Mouse (Mus musculus) macrophage (primary cell): ENCODE data around the gene Fam180a. TPM values are rescaled to one million over a fixed set of nuclear protein-coding genes. Genes with fewer than 3 reads are reported as not detected.
"Not testable (repeated sequence)": the region's sequence is repeated elsewhere in the genome, so short reads cannot be mapped to it uniquely, and the experiment has no call there.

Source experiments
- H3K27ac ChIP-seq: fragments of 350-480 bp; formaldehyde crosslinking; 2 replicates; pipeline ENCODE4 v1.9.0; 2021
- H3K36me3 ChIP-seq: fragments of 350-480 bp; formaldehyde crosslinking; 2 replicates; pipeline ENCODE4 v1.9.0; 2021; ENCODE audit errors: inconsistent target
- H3K4me3 ChIP-seq: fragments of 350-480 bp; formaldehyde crosslinking; 2 replicates; pipeline ENCODE4 v1.9.0; 2021; ENCODE audit errors: inconsistent target
- H3K79me2 ChIP-seq: fragments of 350-480 bp; formaldehyde crosslinking; 2 replicates; pipeline ENCODE4 v1.9.0; 2021; ENCODE audit errors: inconsistent target
- WGBS: methylation state at CpG from one replicate; pipeline ENCODE4 v1.1.7; 2026; ENCODE audit warnings: inconsistent platforms; ENCODE audit not compliant: missing documents; 5-methylcytosine and 5-hydroxymethylcytosine counted together
- polyA plus RNA-seq: library from polyadenylated mRNA; stranded (reverse); fragments of 250-400 nt; gene quantifications from 3 replicates; pipeline ENCODE4 v1.2.4, GENCODE M21; 2018; ENCODE audit warnings: inconsistent platforms
- total RNA-seq, 78 experiments: library from RNA; depleted of rRNA; stranded (reverse); fragments of 250-400 nt; gene quantifications; 1 replicate in 9 of 78; 2 replicates in 24 of 78; 3 replicates in 43 of 78; 4 replicates in 2 of 78; pipeline ENCODE4 v1.2.4; 2018; ENCODE audit warnings: inconsistent platforms in 56 of 78

The Fam180a gene
- 1 to 10 TPM in 1 of 26 experiments, not detected in 25; 2.9 TPM for total RNA-seq (2018; cell fraction: chromatin; rRNA removed)
- total RNA-seq (2018; cell fraction: cytosol; rRNA removed) = not detected
- total RNA-seq (2018; cell fraction: nucleus; rRNA removed) = not detected
- not detected in 3 replicates for polyA plus RNA-seq

- H3K4me3 ChIP-seq = no peak within 1 kb of the TSS
- no peak within 1 kb of the TSS for H3K27ac ChIP-seq
- no peaks in the 10 kb centered on the region for H3K36me3 ChIP-seq
- H3K79me2 ChIP-seq = no peaks in the 10 kb centered on the region
- 14% methylated on average over 9 of the region's 9 CpGs for WGBS
Measured at GRCm38 (mm10) chr6:35326111-35326515, at the start of gene Fam180a. Fam180a (minus strand) TSS chr6:35326141.

DNA sequence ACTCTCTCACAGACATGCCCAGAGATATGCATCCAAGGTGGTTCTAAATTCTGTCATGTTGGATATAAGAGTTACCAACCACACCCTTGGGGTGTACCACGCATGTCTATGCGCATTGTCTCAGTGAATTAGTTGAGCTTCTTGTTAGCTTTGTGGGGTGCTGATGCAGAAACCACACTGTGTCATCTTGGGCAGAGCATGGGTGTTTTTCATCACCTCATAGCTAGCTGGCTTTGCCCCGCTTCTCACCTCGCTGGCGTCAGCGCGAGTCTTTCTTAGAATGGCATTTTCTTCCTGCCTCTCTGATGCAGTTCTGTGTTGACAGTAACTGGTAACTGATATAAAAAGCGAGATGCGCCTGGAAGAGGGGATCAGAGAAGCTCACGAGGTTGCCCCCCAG is 48.1 kb upstream of the Fam180a start:
- Histone ChIP-seq H3K79me2 (no peaks in the 10 kb centered on the region), H3K36me3 (no peaks in the 10 kb centered on the region), H3K27ac (no peak overlapping the region), H3K4me3 (no peak overlapping the region)
- 95% methylated on average over 10 of the region's 10 CpGs for WGBS

DNA sequence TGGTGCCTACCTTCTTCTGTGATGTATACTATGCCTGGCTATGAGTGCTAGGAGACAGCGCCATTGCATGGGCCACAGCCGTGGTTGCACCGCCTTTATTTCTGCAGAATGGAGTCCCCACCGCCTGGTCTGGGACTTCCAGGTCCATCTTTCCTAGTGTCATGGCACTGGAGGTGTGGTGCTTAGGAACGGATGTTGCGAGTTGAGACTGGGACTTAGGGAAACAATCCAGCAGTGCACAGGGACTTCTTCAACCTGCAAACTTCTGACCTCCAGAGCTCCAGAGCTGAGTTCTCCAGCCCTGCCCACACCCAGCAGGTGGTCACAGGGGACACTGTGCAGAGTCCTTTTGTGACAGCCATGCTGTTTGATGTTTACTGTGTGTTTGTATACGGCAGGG is 44.4 kb upstream of the Fam180a start:
- Histone ChIP-seq H3K4me3 (no peak overlapping the region), H3K36me3 (no peaks in the 10 kb centered on the region), H3K27ac (no peak overlapping the region), H3K79me2 (no peaks in the 10 kb centered on the region)
- 95% methylated on average over 7 of the region's 7 CpGs for WGBS

DNA sequence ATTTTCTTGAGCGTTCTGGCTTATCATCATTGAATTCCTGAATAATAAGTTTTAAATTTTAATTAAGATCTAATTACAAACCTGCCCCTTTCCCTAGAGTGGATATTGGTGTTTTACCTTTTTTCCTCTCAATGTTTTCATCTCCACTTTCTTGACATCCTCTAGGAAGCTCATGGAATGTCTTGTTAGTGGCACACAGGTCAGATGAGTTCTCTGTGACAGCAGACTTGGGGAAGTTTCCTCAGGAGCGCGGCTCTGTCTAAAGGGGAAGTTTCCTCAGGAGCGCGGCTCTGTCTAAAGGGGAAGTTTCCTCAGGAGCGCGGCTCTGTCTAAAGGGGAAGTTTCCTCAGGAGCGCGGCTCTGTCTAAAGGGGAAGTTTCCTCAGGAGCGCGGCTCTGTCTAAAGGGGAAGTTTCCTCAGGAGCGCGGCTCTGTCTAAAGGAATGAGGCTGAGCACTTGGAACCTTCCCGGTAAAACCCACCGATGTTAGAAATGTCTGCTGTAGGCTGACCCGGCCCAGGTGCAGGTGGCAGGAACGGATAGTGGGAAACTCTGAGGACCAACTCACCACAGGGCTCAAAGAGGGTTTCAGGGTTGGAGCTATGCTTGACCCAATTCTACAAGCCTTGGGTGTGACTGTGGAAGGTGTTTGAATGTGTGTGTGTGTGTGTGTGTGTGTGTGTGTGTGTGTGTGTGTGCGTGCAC is 43.8 kb upstream of the Fam180a start:
- not testable (repeated sequence) for H3K4me3 ChIP-seq, H3K36me3 ChIP-seq, H3K27ac ChIP-seq, H3K79me2 ChIP-seq
- WGBS = 66% methylated on average over 7 of the region's 18 CpGs

DNA sequence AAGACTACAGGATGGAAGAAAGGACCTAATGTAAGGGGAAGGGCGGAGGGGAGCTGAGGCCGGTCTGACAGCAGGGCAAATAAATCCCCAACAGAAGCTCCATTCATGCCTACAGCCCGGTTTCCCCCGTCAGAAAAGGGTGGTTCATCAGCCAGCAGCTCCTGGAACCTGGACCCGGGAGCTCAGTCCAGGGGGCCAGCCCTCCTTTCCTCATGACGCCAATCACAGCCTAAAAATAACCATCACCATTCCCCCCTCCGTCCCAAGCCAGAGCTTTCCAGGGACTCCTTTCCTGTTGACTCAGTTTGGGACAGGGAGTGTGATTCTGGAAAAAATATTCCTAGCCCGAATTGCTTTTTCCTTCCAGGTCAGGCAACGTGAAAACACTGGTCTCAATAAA is 36.7 kb upstream of the Fam180a start:
- WGBS = 85% methylated on average over 9 of the region's 9 CpGs
- Histone ChIP-seq H3K79me2 (no peaks in the 10 kb centered on the region), H3K27ac (no peak overlapping the region), H3K4me3 (no peak overlapping the region), H3K36me3 (no peaks in the 10 kb centered on the region)

DNA sequence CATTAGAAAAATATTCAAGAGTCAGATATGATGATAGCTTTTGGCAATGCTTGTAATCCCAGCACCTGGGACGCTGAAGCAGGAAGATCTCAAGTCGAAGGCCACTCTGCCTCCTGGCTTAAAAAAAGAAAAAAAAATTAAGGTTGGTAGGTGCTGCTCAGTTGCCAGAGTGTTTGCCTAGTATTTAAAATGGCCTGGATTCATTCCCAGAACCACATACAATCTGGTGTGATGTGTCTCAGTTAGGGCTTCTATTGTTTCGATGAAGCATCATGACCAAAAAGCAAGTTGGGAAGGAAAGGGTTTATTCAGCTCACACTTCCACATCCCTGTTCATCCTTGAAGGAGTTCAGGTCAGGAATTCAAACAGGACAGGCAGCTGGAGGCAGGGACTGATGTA is 29.4 kb upstream of the Fam180a start:
- H3K79me2 ChIP-seq = no peaks in the 10 kb centered on the region
- no peaks in the 10 kb centered on the region for H3K36me3 ChIP-seq
- no peak overlapping the region for H3K4me3 ChIP-seq
- H3K27ac ChIP-seq = no peak overlapping the region
- 92% methylated on average over 3 of the region's 3 CpGs for WGBS

GRCm38 (mm10) chr6:35354622-35354998 is 28.7 kb upstream of the Fam180a start:
- WGBS = 81% methylated on average over 5 of the region's 6 CpGs
- H3K4me3 ChIP-seq = no peak overlapping the region
- no peaks in the 10 kb centered on the region for H3K79me2 ChIP-seq
- no peak overlapping the region for H3K27ac ChIP-seq
- no peaks in the 10 kb centered on the region for H3K36me3 ChIP-seq

GRCm38 (mm10) chr6:35353846-35354621 is 28.1 kb upstream of the Fam180a start:
- 76% methylated on average over 15 of the region's 18 CpGs for WGBS
- Histone ChIP-seq H3K79me2 (no peaks in the 10 kb centered on the region), H3K36me3 (no peaks in the 10 kb centered on the region), H3K4me3 (no peak overlapping the region), H3K27ac (no peak overlapping the region)

DNA sequence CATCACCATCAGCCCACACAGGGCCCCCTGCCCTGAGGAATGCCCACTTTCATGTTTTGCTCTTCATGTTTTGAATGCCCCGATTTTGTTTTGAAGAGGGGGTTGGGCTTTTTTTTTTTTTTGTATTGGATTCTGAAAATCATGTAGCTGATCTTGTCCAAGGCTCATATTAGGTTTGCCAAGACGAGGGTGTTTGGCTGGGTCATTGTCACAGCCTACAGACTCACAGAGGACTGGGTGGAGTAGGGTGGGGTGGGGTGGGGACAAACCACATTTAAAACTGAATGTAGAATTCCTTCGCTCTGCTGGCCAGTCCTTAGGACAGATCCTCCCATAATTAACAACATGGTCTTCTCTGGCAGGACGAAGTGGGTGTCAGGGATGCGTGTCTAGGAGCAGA is 27.5 kb upstream of the Fam180a start:
- Histone ChIP-seq H3K36me3 (no peaks in the 10 kb centered on the region), H3K79me2 (no peaks in the 10 kb centered on the region), H3K4me3 (no peak overlapping the region), H3K27ac (no peak overlapping the region)
- WGBS = 65% methylated on average over 5 of the region's 5 CpGs

- Histone ChIP-seq H3K36me3 (no peaks in the 10 kb centered on the region), H3K79me2 (no peaks in the 10 kb centered on the region), H3K27ac (no peak overlapping the region), H3K4me3 (no peak overlapping the region)
- WGBS = 11% methylated on average over 8 of the region's 8 CpGs
Measured at GRCm38 (mm10) chr6:35352867-35353266, 26.9 kb upstream of the Fam180a start.

DNA sequence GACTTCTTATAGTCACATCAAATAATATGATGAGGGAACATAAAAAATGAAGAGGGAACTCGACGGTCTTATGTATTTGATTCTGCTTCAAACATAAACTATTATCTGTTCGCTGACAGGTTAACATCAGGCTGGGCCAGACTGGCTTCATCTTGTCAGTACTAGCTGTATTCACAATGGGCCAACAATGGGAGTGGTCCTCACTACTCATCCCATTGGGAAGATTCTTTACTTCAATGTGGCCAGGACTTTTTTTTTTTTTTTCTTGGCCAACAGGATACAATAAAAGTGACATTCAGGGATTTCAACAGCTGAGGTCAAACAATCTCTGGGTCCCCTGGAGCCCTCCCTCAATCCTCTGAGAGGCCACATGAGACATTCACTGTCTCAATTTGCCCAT is 25.9 kb upstream of the Fam180a start:
- Histone ChIP-seq H3K4me3 (no peak overlapping the region), H3K36me3 (no peaks in the 10 kb centered on the region), H3K27ac (no peak overlapping the region), H3K79me2 (no peaks in the 10 kb centered on the region)
- 95% methylated on average over 3 of the region's 3 CpGs for WGBS

- Histone ChIP-seq H3K27ac (no peak overlapping the region), H3K4me3 (no peak overlapping the region), H3K79me2 (no peaks in the 10 kb centered on the region), H3K36me3 (no peaks in the 10 kb centered on the region)
- 85% methylated on average over 7 of the region's 7 CpGs for WGBS
Measured at GRCm38 (mm10) chr6:35349784-35350183, 23.8 kb upstream of the Fam180a start.

DNA sequence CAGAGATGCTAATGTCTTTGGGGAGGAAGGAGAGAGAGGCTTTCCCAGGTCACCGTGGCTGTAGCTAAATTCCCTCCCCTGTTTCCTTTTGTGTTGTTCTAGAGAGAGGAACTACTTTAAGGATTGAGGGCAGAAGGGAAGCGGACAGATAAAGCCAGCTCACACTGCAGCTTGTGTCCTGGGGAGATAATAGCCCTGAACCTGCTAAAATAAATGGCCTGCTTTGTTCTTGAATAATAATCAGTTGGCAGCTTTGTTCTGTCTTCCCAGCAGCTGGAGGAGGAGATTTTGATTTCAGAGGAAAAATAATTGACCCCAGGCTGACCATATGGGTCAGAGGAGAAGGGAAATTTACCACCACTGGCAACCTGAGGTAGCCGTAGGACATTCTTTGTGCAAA is 12.7 kb upstream of the Fam180a start:
- Histone ChIP-seq H3K27ac (no peak overlapping the region), H3K4me3 (no peak overlapping the region), H3K36me3 (no peaks in the 10 kb centered on the region), H3K79me2 (no peaks in the 10 kb centered on the region)
- WGBS = 54% methylated on average over 3 of the region's 3 CpGs

GRCm38 (mm10) chr6:35337836-35338235 is 11.9 kb upstream of the Fam180a start:
- WGBS = 89% methylated on average over 8 of the region's 8 CpGs
- no peak overlapping the region for H3K4me3 ChIP-seq

DNA sequence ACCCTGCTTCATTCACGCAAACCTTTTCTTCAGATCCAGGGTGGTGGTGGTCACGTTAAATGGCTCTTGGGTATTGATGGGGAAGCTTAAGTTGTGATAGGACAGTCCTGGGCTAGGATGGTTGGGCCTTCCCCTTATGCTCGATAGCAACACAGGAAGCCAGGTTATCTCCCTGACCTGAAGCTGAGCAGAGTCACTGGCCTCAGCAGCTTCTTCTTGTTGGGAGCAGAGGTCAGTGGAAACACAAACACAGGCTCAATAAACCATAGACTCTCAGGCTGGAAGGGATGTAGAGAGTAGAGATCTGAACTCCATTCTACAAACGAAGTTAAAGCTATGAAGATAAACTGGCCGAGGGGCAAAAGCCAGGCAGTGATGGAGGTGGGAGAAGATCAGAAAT is 9.5 kb upstream of the Fam180a start:
- no peak overlapping the region for H3K27ac ChIP-seq
- H3K79me2 ChIP-seq = no peaks in the 10 kb centered on the region
- H3K4me3 ChIP-seq = no peak overlapping the region
- H3K36me3 ChIP-seq = no peaks in the 10 kb centered on the region
- WGBS = 81% methylated on average over 5 of the region's 5 CpGs

More at GRCm38 (mm10) chr6:35337836-35338235, 11.9 kb upstream of the Fam180a start:
- Histone ChIP-seq H3K79me2 (no peaks in the 10 kb centered on the region), H3K36me3 (no peaks in the 10 kb centered on the region), H3K27ac (no peak overlapping the region)
